10 mouse cellular contexts compared by ENCODE assay signal in the genomic region with DNA sequence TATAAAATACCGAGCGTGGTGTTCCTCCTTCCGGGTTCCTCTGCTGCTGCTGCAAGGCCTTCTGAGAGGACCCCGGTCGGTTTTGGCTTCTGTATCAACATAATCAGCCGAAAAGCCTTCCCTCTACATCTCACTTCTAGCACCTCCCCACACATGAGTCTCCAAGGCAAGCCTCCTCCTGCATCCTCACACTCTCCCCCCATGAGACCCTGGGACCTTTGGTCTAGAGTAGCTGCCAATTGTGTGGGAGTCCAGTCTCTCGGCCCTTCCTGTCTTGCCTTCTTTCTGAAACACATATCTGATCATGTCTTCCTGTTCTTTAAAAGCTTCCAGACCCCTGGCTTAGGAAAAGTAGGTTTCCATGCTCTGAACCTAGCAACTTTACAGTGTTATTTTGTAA.
DNase-seq lines count a peak whose midpoint lies in the region; ATAC-seq lines count a peak whose summit lies in the region.
"Had no signal": no experiment of that assay in that cellular context is flagged by ENCODE, and none has a peak within 500 bp of the region (broad histone marks: within the 10 kb centered on the region; RNA-seq: fewer than 3 reads in every experiment).

No protein-coding gene starts in this region.

- no peak overlapping the region for H3K4me3 ChIP-seq in kidney, embryonic 14.5 days (ENCODE audit: low read length)
- no peak overlapping the region for H3K4me3 ChIP-seq in midbrain, embryonic 14.5 days (replicated peaks; ENCODE audit: low read depth, low read length)
- H3K4me3 ChIP-seq in midbrain, embryonic 11.5 days (ENCODE audit: low read depth, low read length) = no peak overlapping the region
- H3K4me3 ChIP-seq in heart, embryonic 15.5 days = 0 out of 2 replicates have a peak overlapping the region, but pooled peaks have one; percentile 13
- H3K4me3 ChIP-seq: layer of hippocampus, adult 2 months had no signal

- no peak for ATAC-seq in kidney, embryonic 14.5 days (ENCODE audit: low FRiP score, low TSS enrichment)
- no peak for ATAC-seq in midbrain, embryonic 14.5 days (ENCODE audit: low FRiP score, low TSS enrichment)
- ATAC-seq in midbrain, embryonic 11.5 days (ENCODE audit: low FRiP score) = no peak
- ATAC-seq in heart, embryonic 15.5 days (replicated peaks; ENCODE audit: insufficient number of reproducible peaks, insufficient read depth, low FRiP score, low read depth) = no peak; the same call in 1 of the 2 replicates
- no peak for ATAC-seq in granulocyte monocyte progenitor cell, adult 5-6 weeks (replicated peaks; ENCODE audit: poor library complexity, severe bottlenecking)

- H3K4me2 ChIP-seq in kidney, embryonic 14.5 days (replicated peaks; ENCODE audit: low read depth, low read length) = no peak overlapping the region
- no peak overlapping the region for H3K4me2 ChIP-seq in midbrain, embryonic 14.5 days (ENCODE audit: low read length)
- no peak overlapping the region for H3K4me2 ChIP-seq in midbrain, embryonic 11.5 days
- peak overlapping the region; percentile 26 for H3K4me2 ChIP-seq in heart, embryonic 15.5 days

- no peaks in the 10 kb centered on the region for H3K36me3 ChIP-seq in kidney, embryonic 14.5 days (ENCODE audit: control insufficient read depth, insufficient read depth, low read length)
- H3K36me3 ChIP-seq in midbrain, embryonic 14.5 days (ENCODE audit: control insufficient read depth, insufficient read depth, low read length) = peaks cover 10% of the 10 kb centered on the region; the same call in 1 of the 2 replicates
- no peaks in the 10 kb centered on the region for H3K36me3 ChIP-seq in midbrain, embryonic 11.5 days (ENCODE audit: control insufficient read depth, insufficient read depth, low read length)
- H3K36me3 ChIP-seq in heart, embryonic 15.5 days = no peaks in the 10 kb centered on the region

- peaks cover 7% of the 10 kb centered on the region for H3K4me1 ChIP-seq in kidney, embryonic 14.5 days (ENCODE audit: control insufficient read depth, insufficient read depth, low read length)
- peaks cover 26% of the 10 kb centered on the region for H3K4me1 ChIP-seq in midbrain, embryonic 14.5 days (ENCODE audit: control insufficient read depth, insufficient read depth, low read length)
- peaks cover 7% of the 10 kb centered on the region; the same call in 1 of the 2 replicates for H3K4me1 ChIP-seq in midbrain, embryonic 11.5 days (ENCODE audit: control insufficient read depth, insufficient read depth, low read length)
- H3K4me1 ChIP-seq in heart, embryonic 15.5 days (replicated peaks) = peaks cover 24% of the 10 kb centered on the region

- no peaks in the 10 kb centered on the region for H3K9me3 ChIP-seq in kidney, embryonic 14.5 days (ENCODE audit: control insufficient read depth, low read length)
- no peaks in the 10 kb centered on the region for H3K9me3 ChIP-seq in midbrain, embryonic 14.5 days (ENCODE audit: control insufficient read depth, low read length)
- no peaks in the 10 kb centered on the region for H3K9me3 ChIP-seq in midbrain, embryonic 11.5 days (ENCODE audit: control insufficient read depth, low read length)
- H3K9me3 ChIP-seq in heart, embryonic 15.5 days (replicated peaks) = no peaks in the 10 kb centered on the region

- H3K27me3 ChIP-seq in kidney, embryonic 14.5 days (ENCODE audit: control insufficient read depth, insufficient read depth, low read length) = no peaks in the 10 kb centered on the region
- no peaks in the 10 kb centered on the region for H3K27me3 ChIP-seq in midbrain, embryonic 14.5 days (ENCODE audit: control insufficient read depth, insufficient read depth, low read length)
- H3K27me3 ChIP-seq in midbrain, embryonic 11.5 days (ENCODE audit: control insufficient read depth, insufficient read depth, low read length) = no peaks in the 10 kb centered on the region
- no peaks in the 10 kb centered on the region for H3K27me3 ChIP-seq in heart, embryonic 15.5 days

- peak overlapping the region; percentile 66; the same call in 1 of the 2 replicates for H3K27ac ChIP-seq in kidney, embryonic 14.5 days (ENCODE audit: low read depth, low read length)
- peak overlapping the region; percentile 15; the same call in 1 of the 2 replicates for H3K27ac ChIP-seq in midbrain, embryonic 14.5 days (replicated peaks; ENCODE audit: low read depth, low read length)
- no peak overlapping the region for H3K27ac ChIP-seq in midbrain, embryonic 11.5 days (ENCODE audit: low read depth, low read length)
- peak overlapping the region; percentile 75 for H3K27ac ChIP-seq in heart, embryonic 15.5 days
- H3K27ac ChIP-seq: layer of hippocampus, adult 2 months had no signal

- 59% methylated on average over 7 of the region's 7 CpGs for whole genome bisulfite sequencing in kidney, embryonic 14.5 days
- WGBS in midbrain, embryonic 14.5 days = 84% methylated on average over 7 of the region's 7 CpGs
- 84% methylated on average over 7 of the region's 7 CpGs for WGBS in midbrain, embryonic 11.5 days
- 53% methylated on average over 7 of the region's 7 CpGs for whole genome bisulfite sequencing in heart, embryonic 15.5 days

- no peak for DNase-seq in kidney, adult 18-20 months
- no peak for DNase-seq in midbrain, embryonic 14.5 days
- DNase-seq in midbrain, embryonic 11.5 days (ENCODE audit: low spot score, missing footprints) = no peak
- no peak for DNase-seq in right cerebral cortex, postnatal 4 days
- DNase-seq: cerebellum, adult 8-10 months; lung, postnatal 36 days had no signal

- H3K9ac ChIP-seq in kidney, embryonic 14.5 days (ENCODE audit: low read depth, low read length) = no peak overlapping the region
- no peak overlapping the region for H3K9ac ChIP-seq in midbrain, embryonic 14.5 days (replicated peaks; ENCODE audit: low read length)
- H3K9ac ChIP-seq in midbrain, embryonic 11.5 days (ENCODE audit: low read length) = no peak overlapping the region
- H3K9ac ChIP-seq in heart, embryonic 15.5 days = no peak overlapping the region
